Mouse (Mus musculus): Measurements from ENCODE around the gene Bcar1. TPM values are rescaled to one million over a fixed set of nuclear protein-coding genes. Genes with fewer than 3 reads are reported as not detected.

The Bcar1 gene
- total and polyA plus RNA-seq, 2 experiments from 2014 or later, result 48.8 to 100 TPM

- Histone ChIP-seq H3K4me3 (ENCODE audit: low read length) (no peak overlapping the region), H3K4me1 (ENCODE audit: insufficient read depth, low read length) (no peaks in the 10 kb centered on the region), H3K27me3 (ENCODE audit: insufficient read depth, low read length) (no peaks in the 10 kb centered on the region), H3K27ac (no peak overlapping the region), H3K9me3 (ENCODE audit: low read length) (no peaks in the 10 kb centered on the region), H3K4me2 (ENCODE audit: low read depth, low read length) (no peak overlapping the region), H3K36me3 (ENCODE audit: insufficient read depth, low read length) (peaks cover 5% of the 10 kb centered on the region), H3K9ac (replicated peaks; ENCODE audit: low read length) (no peak overlapping the region)
- ATAC-seq (no peak), DNase-seq (ENCODE audit: low spot score) (no peak)
- 74% methylated on average over 3 of the region's 3 CpGs for WGBS
- no peak for TF ChIP-seq CTCF (IDR thresholded peaks at IDR 0.05; ENCODE audit: low read depth)
These were observed 38.4 kb downstream of the Bcar1 start for GRCm38 (mm10) chr8:111705222-111705621.

GRCm38 (mm10) chr8:111704585-111704984 lies 39.0 kb downstream of the Bcar1 start:
- 89% methylated on average over 12 of the region's 12 CpGs for WGBS
- no peak for ATAC-seq
- no peak overlapping the region for H3K27ac ChIP-seq
- no peaks in the 10 kb centered on the region for H3K9me3 ChIP-seq (ENCODE audit: low read length)
- H3K9ac ChIP-seq (replicated peaks; ENCODE audit: low read length), result no peak overlapping the region
- no peak overlapping the region for H3K4me2 ChIP-seq (ENCODE audit: low read depth, low read length)
- H3K4me3 ChIP-seq (ENCODE audit: low read length), result no peak overlapping the region
- no peaks in the 10 kb centered on the region for H3K4me1 ChIP-seq (ENCODE audit: insufficient read depth, low read length)
- no peak for DNase-seq (ENCODE audit: low spot score)
- H3K36me3 ChIP-seq (ENCODE audit: insufficient read depth, low read length), result no peaks in the 10 kb centered on the region
- no peaks in the 10 kb centered on the region for H3K27me3 ChIP-seq (ENCODE audit: insufficient read depth, low read length)
- TF ChIP-seq CTCF (IDR thresholded peaks at IDR 0.05; ENCODE audit: low read depth), result no peak

GRCm38 (mm10) chr8:111701380-111701779 lies 42.2 kb downstream of the Bcar1 start:
- no peak for ATAC-seq
- Histone ChIP-seq H3K4me1 (ENCODE audit: insufficient read depth, low read length) (no peaks in the 10 kb centered on the region), H3K27me3 (ENCODE audit: insufficient read depth, low read length) (no peaks in the 10 kb centered on the region), H3K9me3 (ENCODE audit: low read length) (no peaks in the 10 kb centered on the region), H3K9ac (replicated peaks; ENCODE audit: low read length) (no peak overlapping the region), H3K27ac (no peak overlapping the region), H3K4me2 (ENCODE audit: low read depth, low read length) (no peak overlapping the region), H3K36me3 (ENCODE audit: insufficient read depth, low read length) (no peaks in the 10 kb centered on the region), H3K4me3 (ENCODE audit: low read length) (no peak overlapping the region)
- WGBS, result 87% methylated on average over 9 of the region's 9 CpGs
- DNase-seq (ENCODE audit: low spot score), result no peak
- no peak for TF ChIP-seq CTCF (IDR thresholded peaks at IDR 0.05; ENCODE audit: low read depth)

GRCm38 (mm10) chr8:111700740-111701139 lies 42.9 kb downstream of the Bcar1 start:
- H3K36me3 ChIP-seq (ENCODE audit: insufficient read depth, low read length), result no peaks in the 10 kb centered on the region
- no peak for TF ChIP-seq CTCF (IDR thresholded peaks at IDR 0.05; ENCODE audit: low read depth)
- no peak overlapping the region for H3K4me2 ChIP-seq (ENCODE audit: low read depth, low read length)
- ATAC-seq (no peak), DNase-seq (ENCODE audit: low spot score) (no peak)
- H3K27ac ChIP-seq, result no peak overlapping the region
- no peaks in the 10 kb centered on the region for H3K4me1 ChIP-seq (ENCODE audit: insufficient read depth, low read length)
- 93% methylated on average over 5 of the region's 5 CpGs for WGBS
- no peaks in the 10 kb centered on the region for H3K27me3 ChIP-seq (ENCODE audit: insufficient read depth, low read length)
- no peak overlapping the region for H3K4me3 ChIP-seq (ENCODE audit: low read length)
- H3K9ac ChIP-seq (replicated peaks; ENCODE audit: low read length), result no peak overlapping the region
- H3K9me3 ChIP-seq (ENCODE audit: low read length), result no peaks in the 10 kb centered on the region

GRCm38 (mm10) chr8:111700201-111700600 lies 43.4 kb downstream of the Bcar1 start:
- Histone ChIP-seq H3K27me3 (ENCODE audit: insufficient read depth, low read length) (no peaks in the 10 kb centered on the region), H3K4me2 (ENCODE audit: low read depth, low read length) (no peak overlapping the region), H3K4me3 (ENCODE audit: low read length) (no peak overlapping the region), H3K27ac (no peak overlapping the region), H3K4me1 (ENCODE audit: insufficient read depth, low read length) (no peaks in the 10 kb centered on the region), H3K9me3 (ENCODE audit: low read length) (no peaks in the 10 kb centered on the region), H3K36me3 (ENCODE audit: insufficient read depth, low read length) (no peaks in the 10 kb centered on the region), H3K9ac (replicated peaks; ENCODE audit: low read length) (no peak overlapping the region)
- 76% methylated on average over 3 of the region's 3 CpGs for WGBS
- no peak for ATAC-seq
- TF ChIP-seq CTCF (IDR thresholded peaks at IDR 0.05; ENCODE audit: low read depth), result no peak
- DNase-seq (ENCODE audit: low spot score), result no peak

- no peaks in the 10 kb centered on the region for H3K27me3 ChIP-seq (ENCODE audit: insufficient read depth, low read length)
- no peak overlapping the region for H3K27ac ChIP-seq
- DNase-seq (ENCODE audit: low spot score) (no peak), ATAC-seq (no peak)
- no peaks in the 10 kb centered on the region for H3K9me3 ChIP-seq (ENCODE audit: low read length)
- no peaks in the 10 kb centered on the region for H3K36me3 ChIP-seq (ENCODE audit: insufficient read depth, low read length)
- H3K4me2 ChIP-seq (ENCODE audit: low read depth, low read length), result no peak overlapping the region
- 10% methylated on average over 1 of the region's 1 CpGs for WGBS
- no peaks in the 10 kb centered on the region for H3K4me1 ChIP-seq (ENCODE audit: insufficient read depth, low read length)
- no peak for TF ChIP-seq CTCF (IDR thresholded peaks at IDR 0.05; ENCODE audit: low read depth)
- no peak overlapping the region for H3K4me3 ChIP-seq (ENCODE audit: low read length)
- no peak overlapping the region for H3K9ac ChIP-seq (replicated peaks; ENCODE audit: low read length)
These were observed 44.6 kb downstream of the Bcar1 start for GRCm38 (mm10) chr8:111699035-111699434.

- Histone ChIP-seq H3K27ac (no peak overlapping the region), H3K4me3 (ENCODE audit: low read length) (no peak overlapping the region), H3K9ac (replicated peaks; ENCODE audit: low read length) (no peak overlapping the region), H3K4me1 (ENCODE audit: insufficient read depth, low read length) (no peaks in the 10 kb centered on the region), H3K4me2 (ENCODE audit: low read depth, low read length) (no peak overlapping the region), H3K36me3 (ENCODE audit: insufficient read depth, low read length) (no peaks in the 10 kb centered on the region), H3K9me3 (ENCODE audit: low read length) (no peaks in the 10 kb centered on the region), H3K27me3 (ENCODE audit: insufficient read depth, low read length) (no peaks in the 10 kb centered on the region)
- DNase-seq (ENCODE audit: low spot score) (no peak), ATAC-seq (no peak)
- no peak for TF ChIP-seq CTCF (IDR thresholded peaks at IDR 0.05; ENCODE audit: low read depth)
- 79% methylated on average over 10 of the region's 10 CpGs for WGBS
These were observed 46.0 kb downstream of the Bcar1 start for GRCm38 (mm10) chr8:111697655-111698054.

All from hindbrain, postnatal 0 days (tissue).